Mouse (Mus musculus): ENCODE data around the gene Phldb1.
"Not testable (repeated sequence)": the region's sequence is repeated elsewhere in the genome, so short reads cannot be mapped to it uniquely, and the experiment has no call there.

Gene Phldb1

DNA sequence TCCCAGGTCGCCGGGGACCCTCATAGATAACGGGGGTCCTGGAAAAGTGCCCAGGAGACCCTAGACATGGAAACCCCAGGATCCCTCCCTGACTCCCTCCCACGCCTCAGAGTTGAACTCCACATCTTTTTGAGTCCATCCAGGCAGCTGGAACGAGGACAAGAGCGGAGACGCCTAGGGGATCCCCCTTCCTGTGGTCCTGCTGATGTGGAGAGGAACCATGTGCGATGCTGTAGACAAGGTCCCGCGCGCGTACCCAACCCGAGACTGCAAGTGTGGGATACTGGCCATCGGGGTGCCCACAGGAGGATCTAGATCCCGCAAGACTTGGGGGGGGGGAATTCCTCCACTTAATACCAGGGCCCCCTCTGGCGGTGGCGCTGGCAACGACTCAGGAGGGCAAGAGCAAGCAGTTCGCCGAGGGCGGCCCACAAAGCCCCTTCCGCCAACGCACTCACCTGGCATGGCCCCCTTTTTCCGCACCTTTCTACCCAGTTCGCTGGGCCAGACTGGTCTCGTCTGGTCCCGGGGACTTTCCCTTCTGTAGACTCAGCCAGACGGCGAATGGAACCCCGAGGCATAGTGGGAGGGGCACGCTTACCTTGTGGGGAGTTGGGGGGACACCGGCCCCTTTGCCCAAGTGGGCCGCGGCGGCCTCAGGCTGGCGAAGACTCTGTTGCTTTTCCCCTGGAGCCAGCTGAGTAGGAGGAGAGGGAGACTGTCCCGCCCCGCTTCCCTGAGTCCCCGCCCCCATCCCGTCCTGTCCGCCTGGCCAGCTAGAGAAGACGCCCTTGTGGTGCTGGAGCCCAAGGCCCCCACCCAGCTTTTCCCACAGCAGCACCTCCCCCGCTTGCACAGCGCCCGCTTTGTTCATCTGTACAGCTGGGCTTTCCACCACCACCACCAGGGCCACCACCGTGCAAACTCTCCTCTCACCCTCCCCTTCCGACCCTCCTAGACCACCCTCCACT is at the start of gene Phldb1:
Gene Phldb1, minus strand, starts transcription at position 675 of the 971 bp plus-strand sequence.
- DNase-seq (ENCODE audit: low read depth, low spot score): no peak

- DNase-seq (ENCODE audit: low read depth, low spot score): peak; percentile 89
These were observed 38.0 kb upstream of the Phldb1 start for GRCm38 (mm10) chr9:44772750-44773651.

- DNase-seq (ENCODE audit: low read depth, low spot score): no peak
These were observed 37.4 kb upstream of the Phldb1 start for GRCm38 (mm10) chr9:44772392-44772749.

DNA sequence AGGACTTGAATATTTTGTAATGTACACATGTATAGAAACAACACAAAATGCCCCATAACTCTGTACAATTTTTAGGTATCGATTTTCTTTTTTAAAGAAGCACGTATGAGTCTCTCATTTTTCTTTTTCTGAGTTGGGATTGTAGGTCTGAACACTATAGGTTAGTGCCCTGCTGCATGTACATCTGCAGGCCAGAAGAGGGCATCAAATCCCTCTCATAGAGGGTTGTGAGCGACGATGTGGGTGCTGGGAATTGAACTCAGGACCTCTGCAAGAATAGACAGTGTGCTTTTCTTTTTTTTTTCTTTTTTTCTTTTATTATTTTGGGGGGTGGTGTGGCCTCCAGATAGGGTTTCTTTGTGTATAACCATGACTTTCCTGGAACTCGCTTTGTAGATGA is 36.4 kb upstream of the Phldb1 start:
- DNase-seq (ENCODE audit: low read depth, low spot score): no peak

- not testable (repeated sequence) for DNase-seq (ENCODE audit: low read depth, low spot score)
These were observed 33.0 kb upstream of the Phldb1 start for GRCm38 (mm10) chr9:44768029-44768394.

- DNase-seq (ENCODE audit: low read depth, low spot score): peak; percentile 67
These were observed 32.4 kb upstream of the Phldb1 start, which contains the start of the genes Arcn1 and Ift46 for GRCm38 (mm10) chr9:44767101-44768028. Arcn1 (minus strand) TSS chr9:44767845. Ift46 (plus strand) TSS chr9:44767908.

DNA sequence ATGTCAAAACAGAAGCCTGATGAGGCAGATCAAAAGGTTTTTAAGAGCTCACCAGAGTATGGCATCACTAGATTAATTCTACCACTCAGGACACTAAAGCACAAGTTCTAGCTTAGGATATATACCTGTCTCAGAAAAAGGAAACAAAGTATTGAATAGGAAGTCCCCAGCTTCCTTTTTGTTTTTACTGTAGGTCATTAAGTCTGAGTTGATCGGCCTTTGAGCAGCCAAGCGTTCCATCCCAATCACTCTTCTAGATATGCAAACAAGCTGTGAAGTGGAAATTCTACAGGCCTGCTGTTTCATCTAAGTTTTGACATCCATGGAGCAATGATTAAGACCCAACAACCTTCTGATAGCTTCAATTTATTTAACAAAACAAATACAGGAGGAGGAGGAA is 25.9 kb upstream of the Phldb1 start:
- no peak for DNase-seq (ENCODE audit: low read depth, low spot score)

DNA sequence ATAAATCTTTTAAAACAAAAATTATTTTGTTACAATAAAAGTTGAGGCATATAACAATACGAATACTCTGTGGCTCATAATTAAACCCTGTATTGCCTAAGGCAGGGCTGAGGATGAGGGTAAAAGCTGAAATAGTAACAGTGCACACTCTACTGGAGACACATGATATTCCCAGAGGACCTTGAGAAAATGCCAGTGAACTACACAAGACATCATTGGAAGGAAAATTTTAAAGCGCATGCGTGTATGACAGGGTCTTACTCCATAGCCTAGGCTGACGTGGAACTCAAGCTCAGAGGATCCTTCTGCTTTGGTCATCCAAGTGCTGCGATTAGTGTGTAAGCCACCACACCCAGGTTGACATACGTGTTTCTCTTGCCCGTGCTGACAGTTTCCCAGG is 13.5 kb upstream of the Phldb1 start:
- no peak for DNase-seq (ENCODE audit: low read depth, low spot score)

DNA sequence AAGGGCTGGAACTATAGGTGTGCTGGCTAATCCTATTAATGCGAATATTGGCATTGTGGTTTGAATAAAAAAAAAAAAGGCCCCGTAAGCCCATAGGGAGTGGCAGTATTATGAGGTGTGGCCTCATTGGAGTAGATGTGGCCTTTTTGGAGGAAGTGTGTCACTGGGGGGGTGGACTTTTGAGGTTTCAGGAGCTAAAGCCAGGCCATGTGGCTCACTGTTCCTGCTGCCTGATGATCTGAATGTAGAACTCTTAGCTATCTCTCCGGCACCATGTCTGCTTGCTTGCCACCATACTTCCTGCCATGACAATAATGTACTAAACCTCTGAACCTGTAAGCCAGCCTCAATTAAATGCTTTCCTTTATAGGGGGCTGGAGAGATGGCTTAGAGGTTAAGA is 12.3 kb upstream of the Phldb1 start:
- no peak for DNase-seq (ENCODE audit: low read depth, low spot score)

GRCm38 (mm10) chr9:44746666-44747065 is 11.7 kb upstream of the Phldb1 start:
- DNase-seq (ENCODE audit: low read depth, low spot score): no peak

GRCm38 (mm10) chr9:44745371-44745770 is 10.4 kb upstream of the Phldb1 start:
- no peak for DNase-seq (ENCODE audit: low read depth, low spot score)

DNA sequence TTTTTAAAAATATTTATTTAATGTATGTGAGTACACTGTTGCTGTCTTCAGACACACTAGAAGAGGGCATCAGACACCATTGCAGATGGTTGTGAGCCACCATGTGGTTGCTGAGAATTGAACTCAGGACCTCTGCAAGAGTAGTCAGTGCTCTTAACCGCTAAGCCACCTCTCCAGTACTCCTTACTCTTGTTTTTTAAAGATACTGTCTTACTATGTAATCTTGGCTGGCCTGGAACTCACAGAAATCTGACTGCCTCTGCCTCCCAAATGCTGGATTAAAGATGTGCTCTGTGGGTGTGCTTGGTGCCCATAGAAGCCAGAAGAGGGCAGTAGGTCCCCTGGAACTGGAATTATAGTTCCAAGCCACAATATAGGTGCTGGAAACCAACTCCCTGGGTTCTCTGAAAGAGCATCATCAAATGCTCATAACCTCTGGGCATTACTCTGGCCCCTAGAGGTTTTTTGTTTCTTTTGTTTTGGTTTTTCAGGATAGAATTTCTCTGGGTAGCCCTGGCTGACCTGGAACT is 5.7 kb upstream of the Phldb1 start:
- DNase-seq (ENCODE audit: low read depth, low spot score): no peak

DNA sequence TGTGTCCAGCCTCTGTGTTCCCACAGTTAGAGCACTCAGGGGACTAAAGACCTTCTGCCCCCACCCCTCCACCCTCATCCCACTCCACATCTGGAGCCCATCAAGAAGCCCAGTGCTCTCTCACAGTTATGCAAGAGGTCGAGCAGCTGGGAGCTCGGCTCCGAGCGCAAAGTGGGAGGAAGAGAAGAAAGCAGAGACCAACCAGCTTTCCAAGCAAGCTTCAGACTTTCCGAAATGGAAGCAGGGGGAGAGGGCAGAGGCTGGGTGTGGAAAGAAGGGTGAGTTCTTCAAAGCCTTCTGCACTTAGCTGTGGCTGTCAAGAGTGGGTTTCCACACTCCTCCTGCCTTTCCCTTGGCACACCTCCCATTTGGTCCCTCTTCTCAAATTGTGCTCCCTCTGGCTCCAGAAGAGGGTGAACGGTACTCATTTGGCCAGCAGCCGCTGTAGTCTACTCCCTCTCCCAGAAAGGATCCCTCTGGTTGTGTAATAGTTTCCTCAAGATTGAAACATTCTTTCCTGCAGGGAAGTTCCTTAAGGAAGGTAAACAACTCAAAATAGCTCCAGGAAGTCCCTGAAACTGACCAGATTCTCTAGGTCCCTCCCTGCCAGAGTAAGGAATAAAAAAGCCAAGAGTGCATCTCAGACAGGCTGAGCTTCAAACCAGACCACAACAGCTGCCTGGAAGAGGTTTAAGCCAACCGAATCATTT is 2.4 kb upstream of the Phldb1 start:
- DNase-seq (ENCODE audit: low read depth, low spot score): no peak

DNA sequence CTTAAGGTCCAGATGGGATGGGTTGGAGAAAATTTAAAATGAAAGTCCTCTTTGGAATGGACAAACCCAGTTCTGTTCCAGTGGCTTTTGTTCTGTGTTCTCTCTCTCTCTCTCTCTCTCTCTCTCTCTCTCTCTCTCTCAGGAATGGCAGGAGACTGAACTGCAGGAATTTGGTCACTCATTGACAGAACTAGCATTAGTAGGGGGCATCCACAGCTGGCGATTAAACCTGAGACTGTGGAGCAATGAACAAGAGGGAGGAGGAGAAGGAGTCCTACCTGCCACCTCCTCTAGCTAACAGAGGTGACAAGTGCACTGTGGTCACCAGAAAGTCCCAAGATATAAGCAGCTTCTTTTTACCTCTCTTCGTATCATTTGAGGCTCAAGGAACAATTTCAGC is 1.3 kb upstream of the Phldb1 start:
- DNase-seq (ENCODE audit: low read depth, low spot score): no peak

DNA sequence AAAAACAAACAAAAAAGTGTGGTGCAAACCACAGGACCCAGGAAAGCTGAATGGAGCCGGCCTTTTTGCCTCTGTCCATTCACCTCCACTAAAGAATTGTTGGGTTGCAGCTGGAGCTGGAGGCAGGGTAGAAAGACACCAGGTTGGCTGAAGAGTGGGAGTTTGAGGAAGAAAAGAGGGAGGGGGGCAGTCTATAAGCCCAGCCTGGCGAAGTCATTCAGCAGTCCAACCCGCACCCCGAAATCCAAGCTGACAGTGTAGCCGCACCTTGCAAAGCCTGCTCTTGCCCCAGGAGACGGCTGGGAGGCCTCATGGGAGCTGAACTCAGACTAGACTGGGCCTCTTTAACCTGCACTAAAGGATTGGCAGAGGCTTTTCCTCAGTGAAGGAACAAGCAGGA is 888 bp upstream of the Phldb1 start:
- DNase-seq (ENCODE audit: low read depth, low spot score): no peak

GRCm38 (mm10) chr9:44733671-44734523 is 1.1 kb downstream of the Phldb1 start:
- no peak for DNase-seq (ENCODE audit: low read depth, low spot score)

- no peak for DNase-seq (ENCODE audit: low read depth, low spot score)
These were observed 2.0 kb downstream of the Phldb1 start for GRCm38 (mm10) chr9:44732921-44733530.

DNA sequence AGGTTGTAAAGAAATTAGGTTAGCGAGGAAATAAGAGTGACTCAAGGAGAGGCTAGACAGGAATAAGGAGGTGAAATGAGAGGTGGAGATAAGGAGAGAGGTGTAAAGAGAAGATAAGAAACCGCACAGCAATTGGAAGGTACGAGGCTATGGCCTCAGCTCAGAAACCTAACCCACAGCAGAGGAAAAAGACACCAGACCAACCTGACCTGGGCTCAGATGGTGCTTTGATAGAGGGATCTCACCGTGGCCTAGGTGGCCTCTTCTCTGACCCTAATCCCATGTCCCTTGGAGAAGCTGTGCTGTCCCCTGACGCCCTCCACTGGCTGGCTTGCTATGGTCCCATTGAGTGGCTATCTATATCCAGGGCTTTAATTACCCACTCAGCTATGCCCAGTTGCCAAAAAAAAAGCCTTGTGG is 2.9 kb downstream of the Phldb1 start:
- no peak for DNase-seq (ENCODE audit: low read depth, low spot score)

DNA sequence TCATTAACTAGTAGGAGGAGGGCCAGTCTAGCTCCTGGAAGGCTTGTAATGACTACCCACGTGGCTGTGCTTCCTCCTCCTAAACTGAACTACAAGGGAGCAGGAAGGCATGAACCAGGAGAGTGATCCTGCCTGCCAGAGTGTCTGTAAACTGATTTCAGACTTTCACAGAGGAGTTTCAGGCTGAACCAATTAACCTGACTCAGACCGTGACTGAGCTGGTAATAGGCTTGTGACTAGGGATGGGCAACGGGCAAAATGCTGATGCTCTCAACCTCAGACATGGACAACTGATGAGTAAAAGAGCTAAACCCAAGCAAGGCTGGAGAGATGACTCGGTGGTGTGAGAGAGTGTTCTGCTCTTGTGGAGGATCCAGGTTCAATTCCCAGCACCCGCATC is 7.6 kb downstream of the Phldb1 start:
- DNase-seq (ENCODE audit: low read depth, low spot score): no peak

All from retina, adult 2 months (tissue).